Mouse (Mus musculus) ES-E14 (cell line): ENCODE data around the gene Slc35c1. TPM values are rescaled to one million over a fixed set of nuclear protein-coding genes. Genes with fewer than 3 reads are reported as not detected.
"Not testable (repeated sequence)": the region's sequence is repeated elsewhere in the genome, so short reads cannot be mapped to it uniquely, and the experiment has no call there.

Source experiments
- DNase-seq: peaks from one replicate; pipeline ENCODE4 v3.0.0-alpha.2; 2013; ENCODE audit warnings: low read depth, low spot score
- H3K27ac ChIP-seq: 2 replicates; pipeline ENCODE4 v1.5.1; 2012; ENCODE audit warnings: low read depth, mild to moderate bottlenecking, low read length, moderate library complexity, mixed read lengths; ENCODE audit not compliant: poor library complexity, insufficient read depth, severe bottlenecking
- H3K36me3 ChIP-seq: 2 replicates; pipeline ENCODE4 v1.6.1; 2012; ENCODE audit warnings: mild to moderate bottlenecking, low read length, moderate library complexity, mixed read lengths; ENCODE audit not compliant: control insufficient read depth, poor library complexity, insufficient read depth, severe bottlenecking
- H3K4me1 ChIP-seq, 2 experiments: fragments of 150-350 bp in 1 of 2; sonication (generic) in 1 of 2; 2 replicates each; pipeline ENCODE4 v1.6.1; 2012; ENCODE audit warnings: low read length in 2 of 2, mild to moderate bottlenecking in 1 of 2, mixed read lengths in 1 of 2; ENCODE audit not compliant: control insufficient read depth in 2 of 2, insufficient read depth in 2 of 2, poor library complexity in 1 of 2
- H3K4me3 ChIP-seq, 2 experiments: fragments of 150-350 bp in 1 of 2; sonication (generic) in 1 of 2; 2 replicates each; pipeline ENCODE4 v1.5.1; 2012; ENCODE audit warnings: low read length in 2 of 2, low read depth in 1 of 2, mild to moderate bottlenecking in 1 of 2, mixed read lengths in 1 of 2; ENCODE audit not compliant: insufficient read depth in 1 of 2, poor library complexity in 1 of 2, severe bottlenecking in 1 of 2
- H3K9ac ChIP-seq: 2 replicates; pipeline ENCODE4 v1.6.1; 2012; ENCODE audit warnings: low read depth, mild to moderate bottlenecking, low read length, mixed read lengths; ENCODE audit not compliant: poor library complexity, insufficient read depth, severe bottlenecking
- H3K9me3 ChIP-seq: fragments of 150-350 bp; sonication (generic); 2 replicates; pipeline ENCODE4 v1.6.1; 2012; ENCODE audit warnings: low read depth, mild to moderate bottlenecking, low read length; ENCODE audit not compliant: control insufficient read depth, insufficient read depth
- CHD2 ChIP-seq: IDR thresholded peaks from 2 replicates; pipeline ENCODE4 v1.6.1; 2014; ENCODE audit warnings: mild to moderate bottlenecking, low read depth, low read length, inconsistent platforms
- HCFC1 ChIP-seq: IDR thresholded peaks from 2 replicates; pipeline ENCODE4 v1.6.1; 2012; ENCODE audit warnings: low read length, inconsistent platforms, borderline replicate concordance; ENCODE audit not compliant: insufficient read depth
- MAFK ChIP-seq: IDR thresholded peaks from 2 replicates; pipeline ENCODE4 v1.6.1; 2014; ENCODE audit warnings: mild to moderate bottlenecking, low read depth, low read length, inconsistent platforms; ENCODE audit not compliant: insufficient read depth
- ZC3H11A ChIP-seq: IDR thresholded peaks from 2 replicates; pipeline ENCODE4 v1.6.1; 2012; ENCODE audit warnings: low read depth, mild to moderate bottlenecking, inconsistent platforms, low read length, borderline replicate concordance
- ZNF384 ChIP-seq: IDR thresholded peaks from 2 replicates; pipeline ENCODE4 v1.6.1; 2012; ENCODE audit warnings: low read depth, low read length, inconsistent platforms
- in situ Hi-C, 2 experiments: fragments of 600-800 bp; cut with MboI; formaldehyde crosslinking; loops; one replicate each; pipeline ENCODE4 v1.15.1; 2025; ENCODE audit warnings: low sequenced_read_pairs in 2 of 2, inconsistent platforms in 1 of 2; ENCODE audit not compliant: unreplicated experiment in 2 of 2
- total RNA-seq: library from RNA; depleted of rRNA; stranded (reverse); fragments of 300-350 nt; gene quantifications from 2 replicates; pipeline ENCODE4 v1.2.3, GENCODE M21; 2012

Slc35c1 gene
- total RNA-seq, 1 experiment, result 5.2 TPM

GRCm38 (mm10) chr2:92482551-92482950, 22.2 kb upstream of the Slc35c1 start:
- Histone ChIP-seq H3K9me3 (no peaks in the 10 kb centered on the region), H3K4me1 (0 out of 4 replicates have a peak, but pooled peaks cover 0 to 5% of the 10 kb centered on the region in 2 experiments), H3K4me3 (no peak overlapping the region), H3K9ac (no peak overlapping the region), H3K27ac (no peak overlapping the region), H3K36me3 (no peaks in the 10 kb centered on the region)
- no peak for DNase-seq
- TF ChIP-seq HCFC1 (no peak), ZC3H11A (no peak), ZNF384 (no peak), MAFK (no peak), CHD2 (no peak)
- in situ Hi-C loops, result loop anchor here in 1 of 2 experiments (25.0 kb wide), 1 partner anchor 330 kb away; no protein-coding TSS in a partner anchor

- H3K9ac ChIP-seq, result no peak overlapping the region
- no peak overlapping the region for H3K27ac ChIP-seq
- DNase-seq, result no peak
- peaks cover 0 to 2% of the 10 kb centered on the region in 2 experiments; a peak in 1 of 4 replicates for H3K4me1 ChIP-seq
- no peaks in the 10 kb centered on the region for H3K9me3 ChIP-seq
- no peak overlapping the region for H3K4me3 ChIP-seq
- in situ Hi-C loops, result loop anchor here in 1 of 2 experiments (25.0 kb wide), 1 partner anchor 334 kb away; no protein-coding TSS in a partner anchor
- H3K36me3 ChIP-seq, result no peaks in the 10 kb centered on the region
- TF ChIP-seq HCFC1 (no peak), MAFK (no peak), ZC3H11A (no peak), CHD2 (no peak), ZNF384 (no peak)
Observed at GRCm38 (mm10) chr2:92478313-92478688, 18.0 kb upstream of the Slc35c1 start.

DNA sequence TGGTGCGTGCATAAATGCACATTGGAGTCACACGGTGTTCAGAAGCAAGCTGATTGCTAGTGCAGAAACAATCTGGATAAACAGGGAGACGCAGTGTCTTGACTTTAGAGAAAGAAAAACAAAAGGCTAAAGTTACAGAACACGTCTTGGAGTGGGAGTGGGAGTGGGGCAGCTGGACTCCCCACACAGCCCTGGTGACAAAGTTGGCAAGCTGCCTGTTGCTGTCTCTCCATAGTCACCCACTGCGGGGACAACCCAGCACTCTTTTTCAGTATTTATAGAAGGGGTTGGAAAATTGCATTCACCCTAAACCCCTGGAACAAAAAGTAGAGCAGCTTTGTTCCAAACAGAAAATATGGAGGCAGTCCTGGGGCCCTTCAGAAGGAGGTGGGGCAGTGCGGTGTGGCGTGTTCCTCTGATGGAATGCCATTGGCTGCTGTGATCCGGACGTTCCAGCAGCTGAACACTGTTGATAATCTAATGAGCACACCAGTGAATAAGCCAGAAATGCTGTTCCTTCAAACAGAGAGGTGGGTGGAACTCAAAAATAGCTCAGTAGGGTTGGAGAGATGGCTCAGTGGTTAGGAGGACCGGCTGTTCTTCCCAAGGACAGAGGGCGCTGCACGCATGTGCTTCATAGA, 17.5 kb upstream of the Slc35c1 start:
- no peaks in the 10 kb centered on the region for H3K9me3 ChIP-seq
- TF ChIP-seq ZC3H11A, result no peak
- TF ChIP-seq MAFK, result no peak
- TF ChIP-seq HCFC1, result no peak
- no peak for TF ChIP-seq CHD2
- no peak for TF ChIP-seq ZNF384
- H3K36me3 ChIP-seq, result no peaks in the 10 kb centered on the region
- no peak overlapping the region for H3K9ac ChIP-seq
- in situ Hi-C loops, result loop anchor here in 1 of 2 experiments (25.0 kb wide), 1 partner anchor 335 kb away; no protein-coding TSS in a partner anchor
- H3K4me3 ChIP-seq, result no peak overlapping the region
- DNase-seq, result no peak
- peaks cover 0 to 2% of the 10 kb centered on the region in 2 experiments; a peak in 1 of 4 replicates for H3K4me1 ChIP-seq
- H3K27ac ChIP-seq, result no peak overlapping the region

- not testable (repeated sequence) for H3K36me3 ChIP-seq, H3K4me1 ChIP-seq, DNase-seq, H3K4me3 ChIP-seq, H3K9me3 ChIP-seq, H3K9ac ChIP-seq
- peak overlapping the region; percentile 45; the same call in 1 of the 2 replicates for H3K27ac ChIP-seq
- in situ Hi-C loops, result loop anchor here in 1 of 2 experiments (25.0 kb wide), 1 partner anchor 336 kb away; no protein-coding TSS in a partner anchor
Observed at GRCm38 (mm10) chr2:92476580-92476979, 16.2 kb upstream of the Slc35c1 start.

DNA sequence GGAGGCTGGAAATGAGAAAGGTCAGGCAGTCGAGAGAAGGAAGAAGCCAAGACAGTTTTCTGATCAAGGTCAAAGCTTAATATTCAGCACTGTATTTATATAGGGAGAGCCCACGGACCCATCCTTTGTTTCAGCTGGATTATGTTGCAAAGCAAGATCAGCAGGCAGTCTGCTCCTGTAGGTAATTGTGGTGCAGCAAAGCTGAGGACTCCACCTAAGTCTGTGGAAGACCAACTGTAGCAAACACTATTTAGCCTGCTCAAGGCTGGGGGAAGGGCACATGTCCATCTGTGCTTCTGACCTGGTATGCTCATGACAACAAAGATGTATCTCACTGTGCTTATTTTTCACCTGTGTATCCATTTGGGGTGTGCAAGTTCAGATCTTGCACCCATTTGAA, 15.4 kb upstream of the Slc35c1 start:
- peaks cover 0 to 2% of the 10 kb centered on the region in 2 experiments; a peak in 1 of 4 replicates for H3K4me1 ChIP-seq
- H3K36me3 ChIP-seq, result no peaks in the 10 kb centered on the region
- H3K27ac ChIP-seq, result peak overlapping the region; percentile 44; the same call in 1 of the 2 replicates
- H3K4me3 ChIP-seq, result no peak overlapping the region
- no peaks in the 10 kb centered on the region for H3K9me3 ChIP-seq
- in situ Hi-C loops, result loop anchor here in 1 of 2 experiments (25.0 kb wide), 1 partner anchor 337 kb away; no protein-coding TSS in a partner anchor
- TF ChIP-seq MAFK (no peak), CHD2 (no peak), ZC3H11A (no peak), HCFC1 (no peak), ZNF384 (no peak)
- no peak for DNase-seq
- no peak overlapping the region for H3K9ac ChIP-seq
